Comparison of ENCODE assay signal across 11 mouse cellular contexts in the genomic region with DNA sequence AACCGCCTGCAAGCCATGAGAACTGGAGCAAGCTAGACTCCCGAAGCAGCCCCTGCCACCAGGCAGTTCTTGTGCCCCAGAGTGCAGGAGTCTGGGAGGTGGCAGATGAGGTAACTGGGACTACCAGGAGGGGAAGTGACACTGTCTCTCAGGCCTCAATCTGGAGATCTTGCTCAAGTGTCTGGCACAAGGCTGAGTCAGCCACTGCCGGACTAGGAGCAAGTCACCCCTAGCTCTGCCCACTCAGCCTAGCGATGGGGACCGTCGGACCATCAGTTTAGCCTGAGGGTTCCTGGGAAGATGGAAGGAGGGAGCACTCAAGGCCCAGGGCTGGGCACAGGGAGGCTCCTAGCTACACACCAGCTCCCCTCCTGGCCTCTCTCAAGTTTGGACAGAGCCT. TPM values are rescaled to one million over a fixed set of nuclear protein-coding genes. Genes with fewer than 3 reads are reported as not detected.
DNase-seq lines count a peak whose midpoint lies in the region; ATAC-seq and TF ChIP-seq lines count a peak whose summit lies in the region.
"Had no signal": no experiment of that assay in that cellular context is flagged by ENCODE, and none has a peak within 500 bp of the region (broad histone marks: within the 10 kb centered on the region; RNA-seq: fewer than 3 reads in every experiment).

No protein-coding gene starts in this region.

- no peaks in the 10 kb centered on the region for H3K36me3 ChIP-seq in heart, embryonic 12.5 days
- H3K36me3 ChIP-seq in midbrain, embryonic 13.5 days = no peaks in the 10 kb centered on the region
- no peaks in the 10 kb centered on the region for H3K36me3 ChIP-seq in midbrain, postnatal 0 days (ENCODE audit: insufficient read depth, low read length)
- no peaks in the 10 kb centered on the region for H3K36me3 ChIP-seq in hindbrain, embryonic 13.5 days

- no peaks in the 10 kb centered on the region for H3K9me3 ChIP-seq in heart, embryonic 12.5 days (replicated peaks)
- no peaks in the 10 kb centered on the region for H3K9me3 ChIP-seq in midbrain, embryonic 13.5 days
- no peaks in the 10 kb centered on the region for H3K9me3 ChIP-seq in midbrain, postnatal 0 days (ENCODE audit: low read length)
- no peaks in the 10 kb centered on the region for H3K9me3 ChIP-seq in hindbrain, embryonic 13.5 days

- no peak overlapping the region for H3K27ac ChIP-seq in heart, embryonic 12.5 days (ENCODE audit: poor library complexity, severe bottlenecking)
- no peak overlapping the region for H3K27ac ChIP-seq in midbrain, embryonic 13.5 days
- H3K27ac ChIP-seq in midbrain, postnatal 0 days (ENCODE audit: low read depth, low read length) = no peak overlapping the region
- no peak overlapping the region for H3K27ac ChIP-seq in hindbrain, embryonic 13.5 days
- H3K27ac ChIP-seq: hindbrain, embryonic 14.5 days had no signal

- H3K4me3 ChIP-seq in heart, embryonic 12.5 days = no peak overlapping the region
- H3K4me3 ChIP-seq in midbrain, embryonic 13.5 days (replicated peaks) = no peak overlapping the region
- no peak overlapping the region for H3K4me3 ChIP-seq in midbrain, postnatal 0 days (ENCODE audit: low read depth, low read length)
- H3K4me3 ChIP-seq in hindbrain, embryonic 13.5 days = no peak overlapping the region

- ATAC-seq in heart, embryonic 12.5 days (ENCODE audit: insufficient number of reproducible peaks, low FRiP score) = no peak
- 0 out of 2 replicates have a peak, but pooled peaks have one; percentile 27 for ATAC-seq in midbrain, embryonic 13.5 days
- ATAC-seq in midbrain, postnatal 0 days (ENCODE audit: low FRiP score) = no peak
- ATAC-seq in hindbrain, embryonic 13.5 days (ENCODE audit: low FRiP score) = no peak
- ATAC-seq in activated CD4-positive, CD25-positive, alpha-beta regulatory T cell, adult 4 months = no peak

- peak; percentile 98 for DNase-seq in heart, adult 11 months
- no peak for DNase-seq in midbrain, postnatal 0 days (ENCODE audit: low spot score)
- DNase-seq in lung, postnatal 25 days (ENCODE audit: low spot score) = peak; percentile 53
- no peak for DNase-seq in left cerebral cortex, adult 9 months (ENCODE audit: low spot score in 2 of 2)
- DNase-seq: gastrocnemius, postnatal 14 days had no signal

- peaks cover 11% of the 10 kb centered on the region for H3K4me1 ChIP-seq in heart, embryonic 12.5 days (replicated peaks)
- H3K4me1 ChIP-seq in midbrain, embryonic 13.5 days (replicated peaks) = no peaks in the 10 kb centered on the region; the same call in 1 of the 2 replicates
- H3K4me1 ChIP-seq in midbrain, postnatal 0 days (ENCODE audit: insufficient read depth, low read length) = no peaks in the 10 kb centered on the region
- 0 out of 2 replicates have a peak, but pooled peaks cover 5% of the 10 kb centered on the region for H3K4me1 ChIP-seq in hindbrain, embryonic 13.5 days (replicated peaks)

- no peak for TF ChIP-seq CTCF in midbrain, postnatal 0 days (IDR thresholded peaks at IDR 0.05)

- 79% methylated on average over 6 of the region's 6 CpGs for WGBS in heart, embryonic 12.5 days
- 79% methylated on average over 6 of the region's 6 CpGs for WGBS in midbrain, embryonic 13.5 days
- 91% methylated on average over 6 of the region's 6 CpGs for WGBS in midbrain, postnatal 0 days
- 84% methylated on average over 6 of the region's 6 CpGs for WGBS in hindbrain, embryonic 13.5 days

- no peak overlapping the region for H3K9ac ChIP-seq in heart, embryonic 12.5 days
- no peak overlapping the region for H3K9ac ChIP-seq in midbrain, embryonic 13.5 days (replicated peaks)
- no peak overlapping the region for H3K9ac ChIP-seq in midbrain, postnatal 0 days (replicated peaks; ENCODE audit: low read length, poor library complexity, severe bottlenecking)
- no peak overlapping the region for H3K9ac ChIP-seq in hindbrain, embryonic 13.5 days
- H3K9ac ChIP-seq: hindbrain, embryonic 14.5 days had no signal

- peaks cover 13% of the 10 kb centered on the region for H3K27me3 ChIP-seq in heart, embryonic 12.5 days (replicated peaks)
- no peaks in the 10 kb centered on the region for H3K27me3 ChIP-seq in midbrain, embryonic 13.5 days
- H3K27me3 ChIP-seq in midbrain, postnatal 0 days (ENCODE audit: insufficient read depth, low read length) = no peaks in the 10 kb centered on the region
- no peaks in the 10 kb centered on the region for H3K27me3 ChIP-seq in hindbrain, embryonic 13.5 days

- H3K4me2 ChIP-seq in heart, embryonic 12.5 days = no peak overlapping the region
- no peak overlapping the region for H3K4me2 ChIP-seq in midbrain, embryonic 13.5 days (replicated peaks)
- no peak overlapping the region for H3K4me2 ChIP-seq in midbrain, postnatal 0 days (ENCODE audit: low read depth, low read length, poor library complexity, severe bottlenecking)
- H3K4me2 ChIP-seq in hindbrain, embryonic 13.5 days = no peak overlapping the region
- H3K4me2 ChIP-seq: hindbrain, embryonic 14.5 days; midbrain, embryonic 11.5 days had no signal

RNA-seq across cellular contexts. Expression of gene P2ry6, which starts 10.2 kb away (rescaled TPM):
- polyA plus RNA-seq in heart, embryonic 12.5 days (2016; fragmentation: Nextera tagmentation; extraction: Ambion mirVana) = 2.3 and 2.6 TPM in 2 replicates
- 1.9 and 2.7 TPM in 2 replicates for polyA plus RNA-seq in midbrain, embryonic 13.5 days (2015; fragmentation: Nextera tagmentation; extraction: Ambion mirVana)
- 2.0 and 4.3 TPM in 2 replicates for total RNA-seq in midbrain, postnatal 0 days (2014; rRNA removed)
- polyA plus RNA-seq in midbrain, postnatal 0 days (2015; fragmentation: Nextera tagmentation; extraction: Ambion mirVana) = 2.7 and 3.3 TPM in 2 replicates
- 2.7 and 3.5 TPM in 2 replicates for polyA plus RNA-seq in hindbrain, embryonic 13.5 days (2015; fragmentation: Nextera tagmentation; extraction: Ambion mirVana)
- under 1 TPM in 1 of 2 experiments, not detected in 1; 0.32 TPM for polyA plus RNA-seq in activated CD4-positive, CD25-positive, alpha-beta regulatory T cell, adult 4 months (2017; shearing (Covaris generic))

RNA-seq across cellular contexts. Expression of gene Arhgef17, which starts 32.3 kb away (rescaled TPM):
- 8.7 and 10.6 TPM in 2 replicates for polyA plus RNA-seq in heart, embryonic 12.5 days (2016; fragmentation: Nextera tagmentation; extraction: Ambion mirVana)
- 5.8 and 5.9 TPM in 2 replicates for polyA plus RNA-seq in midbrain, embryonic 13.5 days (2015; fragmentation: Nextera tagmentation; extraction: Ambion mirVana)
- 77.6 and 89.1 TPM in 2 replicates for total RNA-seq in midbrain, postnatal 0 days (2014; rRNA removed)
- polyA plus RNA-seq in midbrain, postnatal 0 days (2015; fragmentation: Nextera tagmentation; extraction: Ambion mirVana) = 16.3 and 16.7 TPM in 2 replicates
- polyA plus RNA-seq in hindbrain, embryonic 13.5 days (2015; fragmentation: Nextera tagmentation; extraction: Ambion mirVana) = 7.2 and 7.7 TPM in 2 replicates
- under 1 TPM in 1 of 2 experiments, not detected in 1; 0.42 TPM for polyA plus RNA-seq in activated CD4-positive, CD25-positive, alpha-beta regulatory T cell, adult 4 months (2017; shearing (Covaris generic))

RNA-seq across cellular contexts. Expression of gene P2ry2, which starts 48.4 kb away (rescaled TPM):
- 1.1 and 1.2 TPM in 2 replicates for polyA plus RNA-seq in heart, embryonic 12.5 days (2016; fragmentation: Nextera tagmentation; extraction: Ambion mirVana)
- polyA plus RNA-seq in midbrain, embryonic 13.5 days (2015; fragmentation: Nextera tagmentation; extraction: Ambion mirVana) = 0.11 and 0.14 TPM in 2 replicates
- 0.44 and 0.85 TPM in 2 replicates for total RNA-seq in midbrain, postnatal 0 days (2014; rRNA removed)
- 0.16 and 0.28 TPM in 2 replicates for polyA plus RNA-seq in midbrain, postnatal 0 days (2015; fragmentation: Nextera tagmentation; extraction: Ambion mirVana)
- polyA plus RNA-seq in hindbrain, embryonic 13.5 days (2015; fragmentation: Nextera tagmentation; extraction: Ambion mirVana) = 0.39 and 0.65 TPM in 2 replicates
- under 1 TPM in 1 of 2 experiments, not detected in 1; 0.23 TPM for polyA plus RNA-seq in activated CD4-positive, CD25-positive, alpha-beta regulatory T cell, adult 4 months (2017; shearing (Covaris generic))
- polyA plus RNA-seq: midbrain, embryonic 11.5 days had no signal

Comparison
In these comparisons a context has a peak if more than half of its experiments do, and no peak if none do; other contexts are left out.
1. DNase-seq: peak in heart, adult 11 months (single experiment) and lung, postnatal 25 days (single experiment); none in midbrain, postnatal 0 days (single experiment) and left cerebral cortex, adult 9 months (0 of 2).